Mouse (Mus musculus) layer of hippocampus, adult 11-12 months (tissue): ENCODE measurements around the gene Tex44.
A peak's percentile ranks its signal among the peaks of the same experiment; 100 is the strongest.

Experiments
- DNase-seq: peaks from one replicate; pipeline ENCODE4 v3.0.0; 2022; ENCODE audit warnings: low spot score

Gene Tex44

DNA sequence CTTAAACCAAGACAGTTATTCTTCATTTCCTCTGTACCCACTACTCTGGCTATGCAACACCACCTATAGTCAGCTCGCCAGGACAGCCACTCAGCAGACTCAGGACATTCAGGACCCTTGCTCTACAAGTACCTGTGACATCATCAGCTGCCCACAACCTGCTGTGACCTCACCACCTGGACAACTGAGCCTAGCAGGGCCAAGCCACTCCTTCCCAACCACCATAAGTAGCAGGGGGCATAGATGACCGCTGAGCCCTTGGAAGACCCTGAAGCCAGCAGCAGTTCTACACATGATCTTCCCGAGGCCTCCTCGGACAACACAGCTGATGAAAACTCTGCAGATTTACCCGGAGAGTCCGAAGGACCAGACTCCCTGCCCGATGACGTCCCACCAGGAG is at the start of gene Tex44, which contains the start of gene Nmur1:
Gene Tex44 (plus strand): TSS at position 202 of the 400 bp plus-strand sequence.
Gene Nmur1 (minus strand): TSS at position 101 of the 400 bp plus-strand sequence.
- no peak for DNase-seq

DNA sequence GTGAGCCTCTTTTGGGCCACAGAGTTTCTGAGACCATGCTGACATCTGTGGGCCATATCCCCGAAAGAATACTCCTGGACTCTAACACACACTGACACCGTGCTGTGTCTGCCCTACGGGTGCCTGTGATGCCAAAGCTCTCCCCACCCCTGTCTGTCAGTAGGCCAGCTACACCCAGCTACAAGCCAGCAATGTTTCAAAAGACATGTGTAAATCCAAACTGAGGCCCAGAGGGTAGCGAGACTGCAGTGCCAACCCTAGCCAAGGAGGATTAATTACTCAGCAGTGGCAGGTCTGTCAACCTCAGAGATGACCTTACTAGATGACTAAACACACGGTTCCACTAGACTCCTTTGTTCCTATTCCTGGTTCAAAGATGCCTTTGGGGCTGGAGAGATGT is 49.8 kb upstream of the Tex44 start:
- DNase-seq, result no peak

DNA sequence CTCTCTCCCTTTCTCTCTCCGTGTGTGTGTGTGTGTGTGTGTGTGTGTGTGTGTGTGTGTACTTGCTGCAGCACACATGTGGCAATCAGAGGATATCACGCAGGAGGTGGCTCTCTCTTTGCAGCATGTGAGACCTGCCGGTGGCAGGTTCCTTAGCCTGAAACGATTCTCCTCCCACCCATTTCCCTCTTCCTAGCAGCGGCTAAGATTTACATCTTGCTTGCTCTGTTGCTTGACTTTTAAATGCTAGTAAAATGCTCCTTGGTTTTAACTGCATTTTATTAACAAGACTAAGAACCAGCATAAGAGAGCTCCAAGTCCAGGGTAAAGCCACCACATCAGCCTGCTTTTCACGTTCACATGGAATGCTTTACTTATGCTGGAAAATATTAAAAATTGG is 47.5 kb upstream of the Tex44 start:
- DNase-seq, result no peak

DNA sequence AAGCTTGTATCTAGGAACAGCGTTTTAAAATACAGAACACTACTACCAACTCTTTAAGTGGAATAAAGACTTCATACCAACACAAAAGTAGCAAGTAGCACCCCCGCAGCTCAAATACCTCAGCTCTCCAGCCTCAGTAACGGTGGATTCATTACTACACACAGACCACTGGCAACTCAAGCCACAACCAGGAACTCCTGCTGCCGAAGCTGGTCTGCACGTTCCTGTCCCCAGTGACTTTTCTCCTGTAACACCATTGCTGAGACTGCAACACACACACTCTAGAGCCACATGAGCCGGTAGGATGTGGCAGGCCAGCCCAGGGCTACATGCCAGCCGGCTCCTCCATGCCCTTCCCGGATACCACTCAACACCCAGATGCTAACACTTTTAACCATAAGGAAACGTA is 47.0 kb upstream of the Tex44 start:
- peak; percentile 29 for DNase-seq

DNA sequence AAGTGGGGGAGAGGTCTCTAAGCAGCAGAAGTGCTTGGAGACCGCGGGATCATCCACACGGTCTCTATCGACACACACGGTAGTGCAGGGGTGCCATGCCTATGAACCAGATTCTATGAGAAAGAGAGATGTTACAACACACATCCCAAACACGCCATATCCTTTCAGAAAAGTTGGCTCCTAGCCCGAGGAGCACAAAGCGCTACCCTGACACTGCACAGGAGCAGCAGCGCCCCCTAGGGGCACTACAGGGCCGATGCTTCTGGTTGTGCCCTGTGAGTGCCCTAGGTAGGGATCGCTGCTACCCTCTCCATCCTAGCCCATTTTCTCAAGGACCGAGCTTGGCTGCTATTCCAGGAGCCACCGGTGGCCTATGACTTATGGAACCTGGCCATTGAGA is 45.1 kb upstream of the Tex44 start:
- peak; percentile 78 for DNase-seq

DNA sequence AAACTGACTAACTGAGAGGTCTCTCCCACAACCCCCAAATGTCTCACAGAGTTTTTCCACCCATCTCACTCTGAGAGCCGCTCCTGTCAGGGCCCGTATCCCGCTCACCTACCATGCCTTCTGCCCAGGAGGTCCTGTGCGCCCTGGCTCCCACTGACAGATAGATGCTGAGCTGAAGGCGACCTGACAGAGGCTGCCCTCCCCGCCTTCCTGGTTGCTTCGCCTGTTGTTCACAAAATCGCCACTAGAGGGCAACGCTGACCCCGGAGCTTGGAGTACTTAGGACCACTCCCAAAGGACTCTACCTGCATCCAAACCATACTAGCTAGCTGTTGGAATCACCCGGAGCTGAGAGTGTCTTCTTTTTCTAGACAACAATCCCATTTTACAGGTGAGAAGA is 36.9 kb upstream of the Tex44 start:
- peak; percentile 73 for DNase-seq

DNA sequence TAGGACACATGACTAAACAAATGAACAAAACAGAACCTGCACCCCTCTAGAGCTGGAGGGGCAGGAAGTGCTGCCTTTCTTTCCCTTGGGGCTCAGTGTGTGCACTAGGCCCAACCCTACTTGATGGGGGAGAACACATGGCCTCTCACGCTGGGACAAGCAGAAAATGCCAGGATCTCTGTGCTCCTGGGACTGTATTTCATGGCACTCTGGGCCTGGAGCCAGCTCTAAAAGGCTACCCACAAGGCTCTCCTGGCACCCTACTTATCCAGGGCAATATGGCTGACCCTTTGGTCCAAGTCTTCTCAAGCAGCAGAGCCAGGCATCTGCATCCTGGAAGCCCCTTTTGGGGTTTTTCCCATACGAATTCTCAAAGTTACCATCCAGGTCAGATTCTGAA is 34.7 kb upstream of the Tex44 start:
- DNase-seq, result no peak

DNA sequence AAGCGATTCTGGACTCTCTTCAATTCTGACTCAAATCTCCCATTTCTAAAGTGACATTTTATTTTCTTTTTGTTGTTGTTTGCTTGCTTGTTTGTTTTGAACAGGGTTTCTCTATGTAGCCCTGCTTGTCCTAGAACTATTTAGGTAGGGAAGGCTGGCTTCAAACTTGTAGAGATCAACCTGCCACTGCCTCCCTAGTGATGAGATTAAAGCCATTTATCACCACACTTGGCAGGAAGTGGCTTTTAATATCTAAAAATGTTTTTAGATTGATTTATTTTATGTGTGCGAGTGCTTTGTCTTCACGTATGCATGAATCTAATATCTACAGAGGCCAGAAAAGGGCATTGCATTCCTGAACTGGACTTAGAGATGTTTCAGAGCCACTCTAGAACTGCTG is 32.9 kb upstream of the Tex44 start:
- no peak for DNase-seq

DNA sequence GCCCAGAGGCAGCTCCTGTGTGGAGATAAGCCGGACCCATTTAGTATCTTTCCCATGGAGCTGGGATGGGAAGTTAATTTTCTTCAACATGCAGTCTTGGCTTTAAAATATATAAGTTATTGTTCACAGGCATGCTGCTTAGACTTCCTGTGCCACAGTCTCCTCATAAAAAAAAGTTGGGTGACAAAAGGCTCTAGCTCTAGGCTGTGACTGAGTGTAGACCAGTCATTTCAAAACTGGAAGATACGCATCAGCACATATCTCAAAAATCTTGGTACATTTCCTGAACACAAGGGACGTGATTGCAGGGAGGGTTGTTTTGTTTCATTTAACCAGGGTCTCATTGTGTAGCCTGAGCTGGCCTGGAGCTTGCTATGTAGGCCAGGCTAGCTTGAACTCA is 31.9 kb upstream of the Tex44 start:
- DNase-seq, result no peak

DNA sequence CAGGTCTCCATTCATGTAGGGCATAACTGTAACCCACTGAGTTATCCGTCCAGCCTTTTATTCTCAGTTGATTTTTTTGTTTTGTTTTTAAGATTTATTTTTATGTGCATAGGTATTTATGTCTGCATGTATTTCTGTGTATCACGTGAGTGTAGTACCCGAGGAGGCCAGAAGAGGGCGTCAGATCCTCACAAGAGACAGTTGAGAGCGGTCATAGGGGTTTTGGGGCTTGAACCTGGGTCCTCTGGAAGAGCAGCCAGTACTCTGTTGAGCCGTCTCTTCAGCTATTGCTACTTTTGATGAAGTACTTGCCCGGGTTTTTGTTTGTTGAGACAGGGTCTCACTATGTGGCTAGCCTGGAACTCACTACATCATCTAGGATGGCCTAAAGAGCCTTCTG is 30.2 kb upstream of the Tex44 start:
- no peak for DNase-seq

DNA sequence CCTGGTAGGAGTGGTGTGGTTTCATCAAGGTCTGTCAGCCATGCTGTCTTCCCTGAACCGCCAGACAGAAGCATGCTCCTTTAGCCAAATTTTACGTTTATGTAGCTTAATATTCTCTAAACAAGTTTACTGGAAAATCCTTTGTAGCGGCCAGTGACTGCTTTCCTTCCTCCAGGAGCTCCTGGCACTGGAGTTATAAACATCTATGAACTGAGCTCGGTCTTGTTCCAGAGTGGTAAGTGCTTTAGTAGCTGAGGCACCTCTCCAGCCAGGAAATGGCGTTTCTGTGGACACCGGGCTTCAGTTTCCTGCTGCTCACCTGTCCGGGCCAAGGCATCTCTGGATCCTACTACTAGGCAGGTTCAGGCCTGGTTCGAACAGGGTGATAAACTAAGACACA is 28.5 kb upstream of the Tex44 start:
- no peak for DNase-seq

DNA sequence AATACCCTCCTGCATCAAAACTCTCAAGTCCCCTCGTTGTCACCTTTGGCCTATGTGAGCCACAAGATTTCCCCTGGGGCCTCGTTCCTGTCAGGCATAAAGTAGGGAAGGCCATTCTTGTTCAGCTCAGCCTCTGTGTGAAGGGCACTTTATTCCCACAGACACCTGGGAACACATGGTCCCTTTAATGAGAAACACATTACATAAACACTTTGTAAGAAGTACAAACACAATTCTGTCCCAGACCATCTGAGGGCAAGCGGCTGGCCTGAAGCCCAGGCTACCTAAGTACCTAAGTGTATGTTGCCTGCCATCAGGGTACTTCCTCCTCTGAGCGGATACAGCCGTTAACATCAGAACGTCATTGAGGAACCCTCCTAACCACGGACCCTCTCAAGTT is 27.9 kb upstream of the Tex44 start:
- DNase-seq, result no peak

DNA sequence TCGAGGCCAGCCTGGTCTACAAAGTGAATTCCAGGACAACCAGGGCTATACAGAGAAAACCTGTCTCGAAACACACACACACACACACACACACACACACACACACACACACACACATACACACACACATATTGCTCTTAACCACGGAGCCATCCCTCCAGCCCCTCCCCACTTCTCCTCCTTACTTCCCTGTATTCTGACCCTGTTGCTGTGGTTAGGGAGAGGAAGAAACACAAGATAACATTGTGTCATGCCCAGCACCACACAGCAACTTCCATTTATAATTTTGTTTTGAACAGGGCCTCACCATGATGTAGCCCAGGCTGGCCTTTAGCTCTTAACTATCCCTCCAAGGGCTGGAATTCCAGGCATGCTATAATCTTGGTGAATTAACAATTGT is 26.8 kb upstream of the Tex44 start:
- no peak for DNase-seq

DNA sequence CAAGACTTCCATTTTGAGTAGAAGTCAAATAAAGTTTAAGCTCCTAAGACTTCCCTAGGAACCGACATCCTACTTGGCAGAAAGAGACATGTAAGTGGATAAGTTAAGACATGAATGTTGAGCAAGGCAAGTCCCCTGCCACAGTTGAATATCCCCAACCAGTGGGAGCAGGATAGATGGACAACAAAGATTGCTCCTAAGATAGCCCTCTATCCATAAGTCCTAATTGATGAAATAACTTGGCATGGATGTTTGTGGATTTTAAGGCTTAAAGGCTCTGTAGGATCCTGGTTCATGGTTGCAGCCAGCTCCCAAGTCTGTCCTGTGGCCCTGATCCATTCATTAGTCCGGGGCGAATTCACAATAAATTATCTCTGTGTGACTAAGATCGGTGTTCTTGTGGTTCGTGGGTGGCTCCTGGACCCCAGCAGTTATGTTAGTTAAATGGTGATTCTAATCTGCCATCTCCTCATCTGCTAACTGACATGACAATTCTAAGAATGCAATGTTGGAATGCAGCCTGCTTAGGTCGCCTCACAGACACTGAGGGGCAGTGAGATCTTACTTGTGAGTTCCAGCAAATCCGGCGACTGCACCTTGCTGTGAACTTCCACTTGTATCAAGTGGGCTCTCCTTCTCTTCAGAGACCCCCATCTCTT is 25.9 kb upstream of the Tex44 start:
- no peak for DNase-seq

DNA sequence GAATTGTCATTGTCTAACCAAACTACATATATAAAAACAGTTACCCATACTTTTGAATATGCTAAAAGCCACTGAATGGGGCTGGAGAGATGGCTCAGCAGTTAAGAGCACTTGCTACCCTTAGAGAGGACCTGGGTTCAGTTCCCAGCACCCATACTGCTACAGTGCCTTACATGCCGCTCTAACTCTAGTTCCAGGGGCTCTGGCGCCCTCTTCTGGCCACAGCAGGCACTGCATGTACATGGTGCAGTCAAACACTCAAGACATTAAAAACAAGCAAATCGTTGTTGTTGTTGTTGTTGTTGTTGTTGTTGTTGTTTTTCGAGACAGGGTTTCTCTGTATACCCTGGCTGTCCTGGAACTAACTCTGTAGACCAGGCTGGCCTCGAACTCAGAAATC is 21.3 kb upstream of the Tex44 start:
- no peak for DNase-seq

DNA sequence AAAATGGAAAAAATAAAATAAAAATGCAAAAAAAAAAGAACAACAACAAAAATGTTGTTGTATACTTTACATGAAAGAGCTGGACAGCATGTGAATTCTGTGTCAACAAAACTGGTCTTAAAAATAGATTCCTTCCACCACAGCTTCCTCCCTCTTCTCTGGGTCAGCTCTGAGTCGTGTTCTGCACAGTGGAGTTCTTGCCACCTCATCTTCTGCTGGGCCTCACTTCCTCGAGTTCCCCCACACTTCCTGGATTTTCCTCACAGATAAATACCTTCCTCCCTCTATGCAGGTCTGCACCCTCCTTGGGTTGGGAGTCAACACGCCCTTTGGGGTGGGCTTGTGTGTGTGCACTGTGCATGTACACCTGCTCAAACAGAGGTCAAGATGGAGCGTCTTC is 19.8 kb upstream of the Tex44 start:
- peak; percentile 45 for DNase-seq

DNA sequence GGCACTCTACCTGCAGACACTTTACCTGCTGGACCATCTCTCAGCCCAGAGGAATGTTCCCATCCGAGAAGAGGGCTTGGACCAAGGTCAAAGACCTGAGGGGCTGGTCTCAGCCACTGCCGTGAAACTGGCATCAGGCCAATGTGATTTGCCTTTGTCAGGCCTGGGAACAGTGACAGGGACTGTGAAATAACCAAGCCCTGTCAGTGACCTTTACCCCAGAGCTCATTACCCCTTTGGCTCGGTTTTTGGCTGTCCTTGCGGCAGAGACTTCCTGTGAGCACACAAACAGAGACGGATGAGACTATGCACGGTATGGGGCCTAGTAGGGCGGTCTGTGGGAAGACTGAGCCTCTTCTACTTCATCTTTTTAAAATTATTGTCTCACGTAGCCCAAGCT is 19.2 kb upstream of the Tex44 start:
- DNase-seq, result no peak

DNA sequence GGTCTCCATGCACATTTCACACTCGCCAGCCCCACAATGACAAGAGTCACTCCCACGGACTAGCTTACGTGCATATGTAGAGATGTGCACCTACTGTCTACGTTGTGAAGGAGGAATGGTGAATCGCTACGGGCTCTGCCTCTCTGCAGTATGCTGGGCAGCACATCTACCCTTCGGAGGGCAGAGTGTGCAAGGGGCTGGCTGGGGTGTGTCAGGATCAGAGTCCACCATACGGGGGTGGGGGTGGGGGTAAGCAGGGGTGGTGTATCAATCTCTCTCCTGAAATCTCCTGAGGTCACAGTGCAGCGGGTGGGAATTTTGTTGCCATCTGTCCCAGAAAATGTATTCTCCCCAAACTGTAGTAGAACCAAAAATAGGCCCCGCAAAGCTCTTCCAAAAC is 17.6 kb upstream of the Tex44 start:
- no peak for DNase-seq

DNA sequence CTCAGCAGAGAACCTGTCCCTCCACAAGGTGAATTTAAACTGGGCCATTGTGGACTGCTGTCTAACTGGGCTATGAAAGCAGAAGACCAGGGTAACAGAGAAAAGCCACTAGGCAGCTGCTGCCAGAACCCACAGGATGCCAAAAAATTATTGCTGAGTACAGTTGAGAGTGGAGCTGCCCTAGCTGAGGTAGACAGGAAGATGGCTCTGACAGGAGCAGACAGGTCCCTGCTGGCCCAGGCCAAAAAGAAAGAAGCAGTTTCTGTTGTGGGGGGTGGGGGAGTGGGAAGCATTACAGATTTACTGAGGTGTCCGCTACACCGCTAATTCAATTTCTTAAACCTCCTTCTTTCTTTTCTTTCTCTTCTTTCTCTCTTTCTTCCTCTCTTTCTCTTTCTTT is 16.7 kb upstream of the Tex44 start:
- DNase-seq, result no peak

DNA sequence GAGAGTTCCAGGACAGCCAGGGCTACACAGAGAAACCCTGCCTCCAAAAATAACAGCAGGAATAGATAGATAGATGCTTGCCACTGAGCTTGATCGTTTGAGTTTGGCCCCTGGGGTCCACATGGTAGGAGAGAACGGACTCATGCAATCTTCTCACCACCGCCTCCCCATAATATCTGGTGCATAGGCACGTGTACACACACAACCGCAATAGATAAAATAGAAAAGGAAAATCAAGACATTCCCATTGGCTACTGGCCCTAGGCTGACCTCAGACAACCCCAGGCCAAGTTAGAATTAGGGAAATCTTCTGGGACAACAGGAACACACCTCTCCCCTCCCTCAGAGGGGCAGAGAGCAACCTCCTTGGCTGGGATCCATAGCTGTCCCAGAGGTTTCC is 11.4 kb upstream of the Tex44 start:
- no peak for DNase-seq

DNA sequence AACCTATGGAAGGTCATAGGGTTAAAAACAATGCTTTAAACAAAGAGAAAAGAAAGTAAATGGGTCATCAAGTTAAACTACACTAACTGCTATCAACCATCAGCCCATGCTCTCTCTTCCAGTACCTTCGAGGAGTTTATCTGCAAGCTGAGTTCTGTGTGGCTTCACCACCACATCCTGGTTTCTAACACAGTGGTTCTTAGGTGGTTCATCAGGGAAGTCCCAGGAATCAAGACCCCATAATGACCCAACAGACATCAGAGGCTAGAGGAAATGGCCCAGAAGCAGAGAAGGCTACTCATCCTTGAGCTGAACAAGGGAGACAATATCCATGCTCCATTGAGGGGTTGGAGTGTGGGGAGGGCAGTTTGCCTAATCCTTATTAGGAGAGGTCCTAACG is 11.0 kb upstream of the Tex44 start:
- no peak for DNase-seq

DNA sequence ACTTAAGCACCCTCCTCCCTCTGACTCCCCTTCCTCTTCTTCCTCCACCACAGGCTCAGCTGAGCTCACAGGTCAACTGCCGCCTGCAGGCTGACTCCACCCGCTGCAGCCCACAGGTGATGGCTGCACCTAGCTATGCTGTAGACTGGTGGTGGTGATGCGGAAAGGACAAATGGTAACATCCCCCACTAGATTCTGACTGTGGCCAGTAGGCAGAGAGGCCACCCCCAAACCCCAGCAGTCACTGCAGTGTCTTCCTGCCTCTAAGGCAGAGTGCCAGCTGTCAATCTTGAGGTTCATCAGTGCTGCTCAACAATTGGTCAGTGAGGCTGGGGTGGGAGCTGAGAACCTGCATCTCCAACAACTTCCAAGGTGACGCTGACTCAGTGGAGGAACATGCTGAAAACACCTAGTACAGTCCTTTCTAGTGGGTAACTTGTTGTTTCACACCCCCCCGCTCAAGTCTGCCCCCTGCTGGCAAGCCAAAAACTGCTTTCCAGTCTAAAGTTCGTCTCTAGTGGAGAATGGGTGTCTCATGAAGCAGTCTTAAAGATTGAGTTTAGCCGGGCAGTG is 10.4 kb upstream of the Tex44 start:
- DNase-seq, result no peak

DNA sequence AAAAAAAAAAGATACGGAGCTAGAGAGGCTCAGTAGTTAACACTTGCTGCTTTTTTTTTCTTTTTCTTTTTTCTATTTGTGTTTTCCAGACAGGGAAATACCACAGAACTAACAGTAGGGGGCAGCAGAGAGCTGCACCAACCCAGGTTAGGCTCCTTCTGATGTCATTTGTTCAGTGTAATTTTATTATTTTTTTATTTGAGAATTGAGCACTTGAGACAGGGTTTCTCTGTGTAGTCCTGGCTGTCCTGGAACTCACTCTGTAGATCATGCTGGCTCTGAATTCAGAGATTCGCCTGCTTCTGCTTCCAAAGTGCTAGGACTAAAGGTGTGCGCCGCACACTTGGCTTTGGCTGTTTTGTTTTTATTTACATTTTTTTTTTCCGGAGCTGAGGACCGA is 9.8 kb upstream of the Tex44 start:
- no peak for DNase-seq

DNA sequence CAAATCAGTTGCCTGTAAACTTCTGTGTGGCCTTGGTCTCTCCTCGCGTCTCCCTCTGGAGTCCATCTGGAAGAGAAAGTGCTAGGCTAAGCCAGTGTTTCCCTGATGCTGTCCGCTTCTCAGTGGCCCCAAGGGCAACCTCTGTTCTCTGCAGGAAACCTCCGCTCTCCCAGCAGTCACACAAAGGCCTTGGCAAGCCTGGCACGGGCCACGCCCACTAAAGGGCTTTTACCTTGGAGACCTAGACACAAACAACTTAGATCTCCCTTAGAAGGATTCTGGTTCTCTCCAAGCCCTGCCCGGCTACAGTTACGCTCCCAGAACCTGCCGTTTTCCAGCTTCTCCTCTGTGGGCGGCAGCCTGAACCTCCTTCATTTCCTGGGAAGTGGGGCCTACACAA is 5.1 kb upstream of the Tex44 start:
- no peak for DNase-seq
